Mouse (Mus musculus) lung, embryonic 16.5 days (tissue): ENCODE results near the gene Drc1. TPM values are rescaled to one million over a fixed set of nuclear protein-coding genes. Genes with fewer than 3 reads are reported as not detected.

Experiments used
- ATAC-seq: fragments of 200-750 bp; cut with Nextera tagmentation; 2 replicates; pipeline ENCODE4 v1.8.0; 2017; ENCODE audit warnings: low read depth, mild to moderate bottlenecking, moderate library complexity
- H3K27ac ChIP-seq: fragments of 300-500 bp; sonication (generic); 2 replicates; pipeline ENCODE4 v1.5.1; 2014; ENCODE audit warnings: mild to moderate bottlenecking, control low read depth, low read length
- H3K27me3 ChIP-seq: fragments of 300-500 bp; sonication (generic); 2 replicates; pipeline ENCODE4 v1.6.1; 2014; ENCODE audit warnings: low read depth, low read length, mixed read lengths; ENCODE audit not compliant: control insufficient read depth, insufficient read depth
- H3K36me3 ChIP-seq: fragments of 300-500 bp; sonication (generic); 2 replicates; pipeline ENCODE4 v1.6.1; 2014; ENCODE audit warnings: low read length; ENCODE audit not compliant: control insufficient read depth, insufficient read depth
- H3K4me1 ChIP-seq: fragments of 300-500 bp; sonication (generic); replicated peaks from 2 replicates; pipeline ENCODE4 v1.6.1; 2014; ENCODE audit warnings: low read length, mixed read lengths; ENCODE audit not compliant: control insufficient read depth, insufficient read depth
- H3K4me2 ChIP-seq: fragments of 300-500 bp; sonication (generic); 2 replicates; pipeline ENCODE4 v1.6.1; 2014; ENCODE audit warnings: low read depth, low read length, control low read depth
- H3K4me3 ChIP-seq: fragments of 300-500 bp; sonication (generic); 2 replicates; pipeline ENCODE4 v1.5.1; 2014; ENCODE audit warnings: mild to moderate bottlenecking, low read length, control low read depth
- H3K9ac ChIP-seq: fragments of 300-500 bp; sonication (generic); 2 replicates; pipeline ENCODE4 v1.6.1; 2014; ENCODE audit warnings: low read length, control low read depth
- H3K9me3 ChIP-seq: fragments of 300-500 bp; sonication (generic); 2 replicates; pipeline ENCODE4 v1.6.1; 2016; ENCODE audit warnings: low read length; ENCODE audit not compliant: control insufficient read depth
- WGBS: fragments of 180-500 bp; shearing (Covaris S2); extraction: QIAGEN DNeasy Blood & Tissue Kit; methylation state at CpG from one replicate; pipeline ENCODE4 v1.1.7; 2014; 5-methylcytosine and 5-hydroxymethylcytosine counted together
- polyA plus RNA-seq: library from polyadenylated mRNA; unstranded; fragments of >200 nt; fragmentation: Nextera tagmentation; extraction: Ambion mirVana; gene quantifications from 2 replicates; pipeline ENCODE4 v1.2.1, GENCODE M21; 2015

Gene Drc1
- polyA plus RNA-seq, 1 experiment from 2014 or later: 4.8 TPM

GRCm38 (mm10) chr5:30343886-30344285 lies 62.7 kb downstream of the Drc1 start:
- Histone ChIP-seq H3K4me3 (no peak overlapping the region), H3K4me1 (peaks cover 2% of the 10 kb centered on the region; the same call in 1 of the 2 replicates), H3K27ac (no peak overlapping the region), H3K9ac (no peak overlapping the region), H3K4me2 (no peak overlapping the region), H3K36me3 (no peaks in the 10 kb centered on the region), H3K27me3 (no peaks in the 10 kb centered on the region), H3K9me3 (no peaks in the 10 kb centered on the region)
- WGBS: 37% methylated on average over 5 of the region's 5 CpGs
- no peak for ATAC-seq

GRCm38 (mm10) chr5:30353605-30354004 lies 72.4 kb downstream of the Drc1 start:
- Histone ChIP-seq H3K4me3 (no peak overlapping the region), H3K27ac (no peak overlapping the region), H3K4me1 (no peaks in the 10 kb centered on the region), H3K36me3 (no peaks in the 10 kb centered on the region), H3K27me3 (no peaks in the 10 kb centered on the region), H3K4me2 (no peak overlapping the region), H3K9me3 (no peaks in the 10 kb centered on the region), H3K9ac (no peak overlapping the region)
- 45% methylated on average over 3 of the region's 3 CpGs for WGBS
- no peak for ATAC-seq

- H3K9ac ChIP-seq: no peak overlapping the region
- H3K27me3 ChIP-seq: no peaks in the 10 kb centered on the region
- H3K36me3 ChIP-seq: no peaks in the 10 kb centered on the region
- WGBS: 63% methylated on average over 6 of the region's 7 CpGs
- ATAC-seq: no peak
- no peaks in the 10 kb centered on the region for H3K9me3 ChIP-seq
- no peak overlapping the region for H3K27ac ChIP-seq
- H3K4me3 ChIP-seq: no peak overlapping the region
- H3K4me1 ChIP-seq: no peaks in the 10 kb centered on the region
- no peak overlapping the region for H3K4me2 ChIP-seq
These were observed 73.9 kb downstream of the Drc1 start for GRCm38 (mm10) chr5:30355114-30355513.

GRCm38 (mm10) chr5:30355559-30356159 lies 74.5 kb downstream of the Drc1 start:
- no peak overlapping the region for H3K27ac ChIP-seq
- no peaks in the 10 kb centered on the region for H3K27me3 ChIP-seq
- no peak for ATAC-seq
- H3K4me2 ChIP-seq: no peak overlapping the region
- H3K36me3 ChIP-seq: no peaks in the 10 kb centered on the region
- no peaks in the 10 kb centered on the region for H3K4me1 ChIP-seq
- no peak overlapping the region for H3K9ac ChIP-seq
- H3K9me3 ChIP-seq: no peaks in the 10 kb centered on the region
- no peak overlapping the region for H3K4me3 ChIP-seq
- 52% methylated on average over 14 of the region's 14 CpGs for WGBS

GRCm38 (mm10) chr5:30356647-30357046 lies 75.5 kb downstream of the Drc1 start:
- Histone ChIP-seq H3K4me1 (no peaks in the 10 kb centered on the region), H3K36me3 (no peaks in the 10 kb centered on the region), H3K4me2 (no peak overlapping the region), H3K27me3 (no peaks in the 10 kb centered on the region), H3K27ac (no peak overlapping the region), H3K9me3 (no peaks in the 10 kb centered on the region), H3K4me3 (no peak overlapping the region), H3K9ac (no peak overlapping the region)
- 59% methylated on average over 7 of the region's 7 CpGs for WGBS
- no peak for ATAC-seq

GRCm38 (mm10) chr5:30358436-30359099 lies 77.4 kb downstream of the Drc1 start:
- no peak overlapping the region for H3K27ac ChIP-seq
- no peaks in the 10 kb centered on the region for H3K36me3 ChIP-seq
- H3K4me1 ChIP-seq: no peaks in the 10 kb centered on the region
- no peak for ATAC-seq
- H3K9me3 ChIP-seq: no peaks in the 10 kb centered on the region
- H3K4me3 ChIP-seq: no peak overlapping the region
- no peaks in the 10 kb centered on the region for H3K27me3 ChIP-seq
- WGBS: 71% methylated on average over 10 of the region's 10 CpGs
- H3K9ac ChIP-seq: no peak overlapping the region
- H3K4me2 ChIP-seq: no peak overlapping the region

- Histone ChIP-seq H3K9ac (no peak overlapping the region), H3K27me3 (no peaks in the 10 kb centered on the region), H3K4me2 (no peak overlapping the region), H3K4me3 (no peak overlapping the region), H3K9me3 (no peaks in the 10 kb centered on the region), H3K36me3 (no peaks in the 10 kb centered on the region), H3K4me1 (peaks cover 4% of the 10 kb centered on the region), H3K27ac (no peak overlapping the region)
- 72% methylated on average over 8 of the region's 8 CpGs for WGBS
- no peak for ATAC-seq
These were observed 86.2 kb downstream of the Drc1 start for GRCm38 (mm10) chr5:30367405-30367804.

GRCm38 (mm10) chr5:30369426-30369825 lies 88.2 kb downstream of the Drc1 start:
- Histone ChIP-seq H3K27ac (no peak overlapping the region), H3K9me3 (no peaks in the 10 kb centered on the region), H3K36me3 (no peaks in the 10 kb centered on the region), H3K4me2 (no peak overlapping the region), H3K9ac (no peak overlapping the region), H3K4me3 (no peak overlapping the region), H3K27me3 (no peaks in the 10 kb centered on the region), H3K4me1 (peaks cover 4% of the 10 kb centered on the region)
- 56% methylated on average over 5 of the region's 5 CpGs for WGBS
- ATAC-seq: no peak

- no peaks in the 10 kb centered on the region for H3K9me3 ChIP-seq
- H3K36me3 ChIP-seq: no peaks in the 10 kb centered on the region
- ATAC-seq: no peak; the same call in 1 of the 2 replicates
- no peak overlapping the region for H3K9ac ChIP-seq
- no peak overlapping the region for H3K4me3 ChIP-seq
- no peak overlapping the region for H3K27ac ChIP-seq
- 47% methylated on average over 7 of the region's 7 CpGs for WGBS
- no peaks in the 10 kb centered on the region for H3K27me3 ChIP-seq
- H3K4me2 ChIP-seq: no peak overlapping the region
- no peaks in the 10 kb centered on the region for H3K4me1 ChIP-seq
These were observed 101.7 kb downstream of the Drc1 start for GRCm38 (mm10) chr5:30382876-30383275.
